Comparison of ENCODE assay signal across 21 mouse cellular contexts in genomic region chr7:91818004-91818403, GRCm38 (mm10).
DNase-seq lines count a peak whose midpoint lies in the region.
"Had no signal": no experiment of that assay in that cellular context is flagged by ENCODE, and none has a peak within 500 bp of the region (broad histone marks: within the 10 kb centered on the region; RNA-seq: fewer than 3 reads in every experiment).

No protein-coding gene starts in this region.

- peak; percentile 15 for DNase-seq in adrenal gland, adult 8-10 months
- no peak for DNase-seq in adrenal gland, adult 18-20 months (ENCODE audit: low spot score in 2 of 2)
- DNase-seq in Muller cell, postnatal 12 days (ENCODE audit: inconsistent ontology term), result peak; percentile 26
- DNase-seq in mesoderm, embryonic 11.5 days (ENCODE audit: low read depth, low spot score), result peak; percentile 23
- no peak for DNase-seq in spleen, postnatal 4 days (ENCODE audit: low spot score in 2 of 2)
- no peak for DNase-seq in heart, embryonic 10.5 days (ENCODE audit: low spot score)
- DNase-seq: adrenal gland, postnatal 14 days; adrenal gland, postnatal 36 days; B cell, adult 2 months; cerebellum, adult 11-12 months; cerebellum, adult 2 months; cerebellum, adult 9-10 months; cerebellum, postnatal 10 days; cerebellum, postnatal 25 days; forebrain, postnatal 0 days had no signal

- no peak overlapping the region for H3K27ac ChIP-seq in heart, embryonic 10.5 days
- H3K27ac ChIP-seq: embryonic facial prominence, embryonic 10.5 days; embryonic facial prominence, embryonic 12.5 days; forebrain, embryonic 13.5 days; forebrain, embryonic 15.5 days had no signal

- no peaks in the 10 kb centered on the region for H3K36me3 ChIP-seq in heart, embryonic 10.5 days
- H3K36me3 ChIP-seq: embryonic facial prominence, embryonic 10.5 days; embryonic facial prominence, embryonic 12.5 days; forebrain, embryonic 15.5 days; G1E had no signal

- H3K9me3 ChIP-seq in heart, embryonic 10.5 days, result no peaks in the 10 kb centered on the region
- H3K9me3 ChIP-seq: embryonic facial prominence, embryonic 10.5 days; embryonic facial prominence, embryonic 12.5 days; forebrain, embryonic 13.5 days; forebrain, embryonic 15.5 days; G1E had no signal

- H3K4me3 ChIP-seq in heart, embryonic 10.5 days, result no peak overlapping the region
- H3K4me3 ChIP-seq: embryonic facial prominence, embryonic 10.5 days; embryonic facial prominence, embryonic 12.5 days; forebrain, embryonic 13.5 days; forebrain, embryonic 15.5 days had no signal

- no peaks in the 10 kb centered on the region for H3K27me3 ChIP-seq in heart, embryonic 10.5 days (ENCODE audit: insufficient read depth, poor library complexity, severe bottlenecking)
- H3K27me3 ChIP-seq: CH12.LX; embryonic facial prominence, embryonic 12.5 days; forebrain, embryonic 13.5 days; forebrain, embryonic 15.5 days had no signal

- 67% methylated on average over 1 of the region's 1 CpGs for WGBS in heart, embryonic 10.5 days

- H3K4me1 ChIP-seq in heart, embryonic 10.5 days, result no peaks in the 10 kb centered on the region
- H3K4me1 ChIP-seq: embryonic facial prominence, embryonic 10.5 days; embryonic facial prominence, embryonic 12.5 days; forebrain, embryonic 13.5 days; forebrain, embryonic 15.5 days had no signal

Comparison
In these comparisons a context has a peak if more than half of its experiments do, and no peak if none do; other contexts are left out.
1. DNase-seq: peak in adrenal gland, adult 8-10 months (single experiment), Muller cell, postnatal 12 days (single experiment) and mesoderm, embryonic 11.5 days (single experiment); none in adrenal gland, adult 18-20 months (0 of 2), spleen, postnatal 4 days (0 of 2) and heart, embryonic 10.5 days (single experiment).